Mouse (Mus musculus): Measurements from ENCODE around the gene Gm13101.
"Not testable (repeated sequence)": the region's sequence is repeated elsewhere in the genome, so short reads cannot be mapped to it uniquely, and the experiment has no call there.

Gm13101 gene

GRCm38 (mm10) chr4:143966850-143967249, at the start of gene Gm13101:
Gene Gm13101, minus strand, starts transcription at chr4:143966950.
- not testable (repeated sequence) for DNase-seq (ENCODE audit: extremely low read depth, insufficient read length, low spot score)

DNA sequence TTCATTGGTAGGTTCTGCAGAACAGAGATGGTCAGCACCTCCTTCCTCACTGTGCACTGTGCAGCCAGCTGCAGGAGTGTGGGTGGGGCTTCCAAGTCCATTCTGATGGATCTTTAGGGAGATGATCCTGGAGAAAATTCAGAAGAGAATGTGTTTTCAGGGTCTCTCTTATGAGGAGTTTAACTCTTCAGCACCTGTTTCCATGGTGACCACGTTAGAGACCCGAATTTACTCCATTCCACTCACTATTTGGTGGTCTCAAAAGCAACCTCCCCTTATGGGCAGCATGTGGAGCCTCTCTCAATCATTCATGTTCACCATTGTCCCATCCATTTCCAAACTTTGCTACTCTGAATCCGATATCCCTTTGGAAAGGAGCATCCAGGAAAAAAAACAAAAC, 27.5 kb upstream of the Gm13101 start, which contains the start of gene Pramef17:
Gene Pramef17 (minus strand): TSS at position 101 of the 400 bp plus-strand sequence.
- not testable (repeated sequence) for DNase-seq (ENCODE audit: extremely low read depth, insufficient read length, low spot score)

GRCm38 (mm10) chr4:143988126-143988525, 21.4 kb upstream of the Gm13101 start:
- not testable (repeated sequence) for DNase-seq (ENCODE audit: extremely low read depth, insufficient read length, low spot score)

- DNase-seq (ENCODE audit: extremely low read depth, insufficient read length, low spot score): not testable (repeated sequence)
Measured at GRCm38 (mm10) chr4:143987475-143987941, 20.8 kb upstream of the Gm13101 start.

GRCm38 (mm10) chr4:143985733-143986132, 19.0 kb upstream of the Gm13101 start:
- not testable (repeated sequence) for DNase-seq (ENCODE audit: extremely low read depth, insufficient read length, low spot score)

- DNase-seq (ENCODE audit: extremely low read depth, insufficient read length, low spot score): not testable (repeated sequence)
Measured at GRCm38 (mm10) chr4:143985165-143985564, 18.4 kb upstream of the Gm13101 start.

- not testable (repeated sequence) for DNase-seq (ENCODE audit: extremely low read depth, insufficient read length, low spot score)
Measured at GRCm38 (mm10) chr4:143983446-143983845, 16.7 kb upstream of the Gm13101 start.

DNA sequence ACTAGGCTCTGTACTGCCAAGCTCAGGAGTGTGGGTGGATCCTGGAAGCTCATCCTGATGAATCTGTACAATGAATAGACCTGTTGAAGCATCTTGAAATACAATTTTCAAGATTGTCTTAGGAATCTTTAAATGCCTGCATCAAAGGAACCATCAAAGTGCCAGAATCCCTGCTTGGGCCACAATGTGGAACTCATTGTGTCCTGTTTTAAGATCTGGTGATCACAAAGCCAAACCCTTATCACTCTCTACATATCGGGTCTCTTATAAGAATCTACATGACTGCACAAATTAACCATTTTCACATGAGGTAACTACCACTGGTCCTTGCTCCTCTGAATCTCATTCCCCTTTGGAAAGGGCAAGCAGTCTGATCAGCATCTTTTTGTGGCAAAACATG, 15.8 kb downstream of the Gm13101 start, which contains the start of gene Pramef25:
Gene Pramef25 (minus strand): TSS at position 101 of the 400 bp plus-strand sequence.
- DNase-seq (ENCODE audit: extremely low read depth, insufficient read length, low spot score): not testable (repeated sequence)
